Mouse (Mus musculus): Measurements from ENCODE around the gene Blmh.

DNA sequence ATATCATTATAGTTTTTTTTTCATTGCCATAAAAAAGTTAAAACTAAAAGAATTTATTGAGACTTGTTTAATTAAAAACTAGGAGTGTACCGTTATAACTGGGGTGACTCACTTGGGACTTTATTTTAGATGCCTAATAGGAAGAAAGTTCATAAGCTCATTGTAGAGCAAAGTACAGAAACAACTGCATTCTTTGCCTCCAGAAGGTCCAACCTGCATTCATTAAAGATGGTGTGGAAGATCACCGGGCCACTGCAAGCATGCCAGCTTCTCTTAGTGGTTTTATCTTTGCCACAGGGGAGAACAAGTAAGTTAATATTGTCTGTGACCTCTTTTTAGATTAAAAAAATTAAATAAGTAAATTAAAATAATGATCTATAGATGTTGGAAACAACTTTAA is 20.3 kb upstream of the Blmh start:
- TF ChIP-seq CTCF (IDR thresholded peaks at IDR 0.05; ENCODE audit: extremely low read depth, insufficient read length, insufficient replicate concordance, low read depth, low read length), result no peak
- no peak for TF ChIP-seq POLR2A (IDR thresholded peaks at IDR 0.05; ENCODE audit: low read depth, low read length)
